Mouse (Mus musculus) regulatory T cell (primary cell): ENCODE results near the gene Gm37240.
"Not testable (repeated sequence)": the region's sequence is repeated elsewhere in the genome, so short reads cannot be mapped to it uniquely, and the experiment has no call there.

Source experiments
- in situ Hi-C: fragments of 300-600 bp; cut with MboI, MseI; formaldehyde crosslinking; loops from one replicate; pipeline ENCODE4 v1.15.1; 2025; ENCODE audit warnings: high pct_unique_total_duplicates

Gm37240 gene

DNA sequence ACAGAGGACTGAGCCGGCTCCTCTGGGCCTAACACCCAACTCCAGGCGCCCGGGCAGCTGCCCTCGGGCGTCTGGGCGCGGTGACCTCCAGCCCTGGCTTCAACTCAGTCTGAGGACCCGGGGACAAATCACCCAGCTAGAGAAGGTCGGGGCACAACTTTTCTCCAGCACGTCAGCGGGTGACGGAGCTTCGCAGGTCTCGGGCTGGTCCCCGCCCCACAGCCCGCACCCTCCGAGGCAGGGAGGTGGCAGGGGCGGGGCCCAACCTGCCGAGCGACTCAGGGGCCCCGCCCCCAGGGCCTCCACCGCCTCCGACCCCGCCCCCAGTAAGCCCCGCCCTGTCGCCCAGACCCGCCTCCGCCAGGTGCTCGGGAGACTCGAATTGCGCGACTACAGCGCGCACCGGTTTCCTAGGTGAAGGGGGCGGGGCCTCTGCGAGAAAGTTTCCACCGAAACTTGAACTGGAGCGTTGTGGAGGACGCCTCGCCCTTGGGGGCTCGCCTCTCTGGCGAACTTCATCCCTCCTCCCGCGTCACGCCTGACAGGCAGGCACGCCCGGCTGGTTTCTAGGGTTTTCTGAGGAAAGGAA lies at the start of gene Gm37240, which contains the start of gene Glt28d2:
TSS of gene Gm37240 (minus strand) at position 280 of the 589 bp plus-strand sequence.
TSS of gene Glt28d2 (minus strand) at position 278 of the 589 bp plus-strand sequence.
- in situ Hi-C loops = no loop called here

DNA sequence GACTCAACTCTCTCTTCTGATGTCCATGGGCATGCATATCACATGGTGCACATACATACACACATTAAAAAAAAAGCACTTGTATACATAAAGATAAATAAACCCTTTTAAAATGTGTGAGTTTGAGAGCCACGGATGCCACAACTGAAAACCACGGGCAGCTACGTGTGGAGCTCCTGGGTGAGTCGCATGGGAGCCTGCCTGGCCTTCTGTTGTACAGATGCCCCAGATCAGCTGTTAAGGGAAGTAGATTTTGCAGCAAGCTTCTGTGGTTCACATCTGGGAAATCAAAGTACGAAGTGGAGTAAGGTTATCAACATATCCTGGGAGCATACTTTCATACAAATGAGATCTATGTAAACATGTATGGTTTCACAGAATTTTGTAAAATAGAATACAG lies 46.3 kb upstream of the Gm37240 start:
- in situ Hi-C loops = no loop called here

DNA sequence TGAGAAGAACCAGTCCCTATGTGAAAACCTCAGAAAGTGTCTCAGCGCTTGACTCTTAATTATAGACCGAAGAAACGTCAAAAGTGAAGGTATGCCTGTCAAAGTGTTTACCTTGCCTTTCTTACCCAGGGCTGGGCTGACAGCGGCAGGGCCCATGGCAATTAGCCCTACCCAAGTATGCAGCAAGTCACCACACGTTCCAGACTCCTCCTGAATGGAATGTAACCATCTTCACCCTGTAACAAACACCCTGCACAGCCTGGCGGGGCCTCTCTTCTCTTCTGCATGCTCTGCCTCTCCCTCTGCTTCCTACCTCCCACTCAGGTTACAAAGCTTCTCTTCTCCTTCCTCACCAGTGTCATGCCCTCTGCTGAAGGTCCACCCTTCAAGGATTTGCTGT lies 44.5 kb upstream of the Gm37240 start:
- in situ Hi-C loops = no loop called here

DNA sequence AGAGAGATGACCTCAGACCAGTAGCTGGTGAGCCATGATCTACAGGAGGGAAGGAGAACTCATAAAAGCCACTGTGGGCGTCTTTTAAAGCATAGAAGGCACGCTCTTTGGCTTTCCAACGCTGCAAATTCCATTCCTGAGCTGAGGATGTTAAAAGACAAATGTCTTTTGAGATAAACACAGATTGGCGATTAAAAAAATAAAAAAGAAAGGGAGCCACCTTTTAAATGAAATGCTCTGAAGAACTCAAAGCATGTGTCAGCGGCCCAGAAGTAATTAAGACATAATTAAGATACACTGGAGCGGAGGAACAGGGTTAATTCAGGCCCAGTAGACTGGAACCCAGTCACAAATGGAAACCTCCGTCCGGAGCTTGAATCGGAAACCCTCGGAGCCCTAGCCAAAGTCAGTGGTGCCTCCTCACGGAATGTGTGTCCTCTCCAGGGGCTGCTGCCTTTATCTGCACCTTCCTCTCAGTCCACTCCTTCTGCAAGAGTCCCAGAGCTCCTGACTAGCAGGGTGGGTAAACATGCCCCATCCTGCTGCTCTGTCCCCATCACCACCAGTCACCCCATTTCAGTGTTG lies 43.4 kb upstream of the Gm37240 start:
- in situ Hi-C loops = no loop called here

GRCm38 (mm10) chr3:85929711-85930110 lies 42.4 kb upstream of the Gm37240 start:
- in situ Hi-C loops = loop anchor here (5.0 kb wide), 1 partner anchor 222 kb away; no protein-coding TSS in a partner anchor

DNA sequence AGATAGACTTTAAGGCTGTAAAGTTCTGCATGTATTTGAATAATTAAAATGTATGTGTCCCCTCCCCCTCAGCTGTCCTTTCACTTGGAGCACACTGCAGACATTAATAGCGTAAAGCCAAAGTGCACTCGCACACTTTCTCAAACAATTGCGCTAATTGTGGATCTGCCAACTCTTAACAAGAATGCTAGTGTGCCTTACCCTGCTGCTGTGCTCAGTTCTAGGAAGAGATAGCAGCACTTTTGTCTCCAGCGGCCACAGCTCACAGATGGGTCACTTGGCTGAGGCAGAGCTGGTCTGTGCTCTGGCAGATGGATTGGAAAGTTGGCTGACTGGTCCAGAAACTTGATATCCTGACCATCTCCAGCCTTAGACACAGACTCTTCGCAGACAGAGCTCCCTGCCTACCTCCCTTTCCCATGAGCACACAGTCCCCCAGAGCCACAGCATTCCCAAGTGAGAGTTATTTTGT lies 40.9 kb upstream of the Gm37240 start:
- in situ Hi-C loops = loop anchor here (5.0 kb wide), 1 partner anchor 221 kb away; no protein-coding TSS in a partner anchor

DNA sequence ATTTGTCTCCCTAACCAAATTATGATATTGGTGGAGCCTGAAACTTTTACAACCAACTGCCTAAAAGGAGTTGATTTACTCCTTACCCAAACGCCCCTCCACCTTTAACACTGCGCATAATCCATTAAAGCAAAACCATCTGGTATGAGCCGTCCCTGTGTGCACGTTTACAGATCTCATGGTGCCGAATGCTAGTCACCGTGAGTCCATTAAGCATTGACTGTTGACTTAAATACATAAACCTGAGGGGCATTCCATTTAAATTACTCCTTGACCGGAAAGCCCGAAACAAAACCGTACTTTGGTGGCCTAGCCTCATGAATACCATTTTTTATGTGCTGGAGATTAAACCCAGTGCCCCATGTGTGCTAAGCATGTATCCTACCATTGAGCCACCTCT lies 40.0 kb upstream of the Gm37240 start:
- in situ Hi-C loops = loop anchor here (5.0 kb wide), 1 partner anchor 220 kb away; no protein-coding TSS in a partner anchor

DNA sequence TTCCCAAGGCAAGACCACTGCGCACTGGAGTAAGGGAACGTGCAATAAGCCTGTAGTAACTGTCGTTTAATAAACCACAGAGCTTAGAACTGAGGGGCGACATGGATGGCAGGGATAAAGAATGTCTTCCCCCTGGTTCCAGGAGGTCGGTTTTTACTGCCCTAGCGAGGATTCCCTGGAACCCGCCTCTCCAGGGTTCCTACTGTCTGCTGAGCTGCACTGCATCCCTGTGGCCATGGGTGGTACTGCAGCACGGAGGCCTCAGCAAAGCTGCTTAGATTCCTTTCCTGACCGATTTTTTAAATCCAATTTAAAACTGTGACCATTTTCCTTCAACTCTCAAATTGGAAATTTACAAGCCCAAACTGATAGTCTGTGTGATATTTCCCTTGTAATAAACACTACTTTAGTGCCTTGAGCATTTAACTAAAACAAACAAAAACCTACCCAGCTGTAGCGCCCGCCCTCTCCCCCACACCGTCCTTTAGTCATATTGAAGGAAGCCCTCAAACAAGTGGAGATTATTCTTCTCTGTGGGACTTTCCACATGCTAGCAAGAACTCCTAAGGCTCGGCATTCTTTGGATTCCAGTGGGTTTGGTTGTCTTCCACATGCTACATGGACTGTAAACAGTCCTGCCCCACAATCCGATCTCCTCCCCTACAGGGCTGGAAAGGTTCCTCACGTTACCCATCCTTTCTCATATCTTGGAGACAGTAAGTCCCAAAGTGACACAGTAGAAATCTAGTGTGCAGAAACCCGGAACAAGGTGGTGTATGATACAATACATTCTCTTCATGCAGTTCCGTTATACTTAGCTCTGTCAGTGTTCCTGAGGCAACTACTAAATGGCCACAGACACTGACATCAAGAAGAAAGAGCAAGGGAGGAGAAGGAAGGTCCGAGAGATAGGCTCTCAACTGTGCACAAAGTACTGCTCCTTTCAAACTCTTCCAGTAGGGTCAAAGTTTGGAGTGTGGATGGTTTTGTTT lies 36.9 kb upstream of the Gm37240 start:
- in situ Hi-C loops = no loop called here

DNA sequence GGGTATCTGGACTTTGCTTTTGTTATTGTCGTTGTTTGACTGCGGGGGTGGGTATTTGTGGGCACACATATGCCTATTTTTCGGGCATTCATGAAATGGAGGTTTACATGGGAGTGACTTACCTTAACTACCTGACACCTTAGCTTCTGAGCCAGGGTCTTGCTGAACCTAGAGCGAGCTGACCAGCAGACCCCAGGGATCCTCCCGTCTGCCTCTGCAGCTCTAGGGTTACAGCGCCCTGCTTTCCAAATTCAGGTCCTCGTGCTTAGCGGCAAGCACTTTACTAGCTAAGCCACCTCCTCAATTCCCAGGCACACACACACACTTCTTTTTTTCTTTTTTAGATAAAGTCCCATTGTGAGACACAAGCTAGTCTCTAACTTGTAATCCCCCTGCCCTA lies 36.0 kb upstream of the Gm37240 start:
- in situ Hi-C loops = no loop called here

DNA sequence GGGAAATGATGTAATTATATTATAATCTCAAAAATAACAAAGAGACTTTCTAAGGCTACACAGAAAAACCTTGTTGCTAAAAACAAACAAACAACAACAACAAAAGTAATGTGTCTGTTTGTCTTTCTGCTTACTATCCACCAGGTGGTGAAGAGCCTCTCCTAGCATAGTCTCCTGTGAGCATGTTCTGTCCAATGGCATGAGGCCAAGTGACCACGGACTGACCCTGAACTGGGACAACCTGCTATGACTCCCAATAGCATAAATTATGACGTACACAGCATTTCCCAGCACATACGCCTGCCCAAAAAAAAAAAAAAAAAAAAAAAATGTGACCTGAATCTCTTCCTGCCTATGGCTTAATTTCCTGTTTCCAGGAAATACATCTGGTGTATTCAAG lies 35.0 kb upstream of the Gm37240 start:
- in situ Hi-C loops = no loop called here

- in situ Hi-C loops = not testable (repeated sequence)
These were observed 33.4 kb upstream of the Gm37240 start for GRCm38 (mm10) chr3:85920671-85921070.

DNA sequence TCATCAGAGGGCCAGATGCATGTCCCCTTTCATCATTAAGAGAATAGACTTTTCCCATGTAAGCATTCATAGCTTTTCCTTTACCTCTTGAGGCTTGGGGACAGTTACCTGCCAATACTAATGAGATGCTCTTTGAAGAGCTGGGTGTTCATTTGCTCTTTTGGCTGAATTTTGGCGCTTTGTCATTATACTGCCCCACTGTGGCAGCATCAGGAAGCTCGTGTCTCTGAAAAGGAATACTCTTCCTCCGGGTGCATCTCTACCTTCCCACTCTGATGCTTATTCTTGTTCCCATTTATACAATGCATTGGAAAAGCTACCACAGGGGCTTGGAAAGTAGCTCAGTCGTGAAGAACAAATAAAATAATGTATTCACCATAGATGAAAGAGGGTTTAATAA lies 30.3 kb upstream of the Gm37240 start:
- in situ Hi-C loops = no loop called here

DNA sequence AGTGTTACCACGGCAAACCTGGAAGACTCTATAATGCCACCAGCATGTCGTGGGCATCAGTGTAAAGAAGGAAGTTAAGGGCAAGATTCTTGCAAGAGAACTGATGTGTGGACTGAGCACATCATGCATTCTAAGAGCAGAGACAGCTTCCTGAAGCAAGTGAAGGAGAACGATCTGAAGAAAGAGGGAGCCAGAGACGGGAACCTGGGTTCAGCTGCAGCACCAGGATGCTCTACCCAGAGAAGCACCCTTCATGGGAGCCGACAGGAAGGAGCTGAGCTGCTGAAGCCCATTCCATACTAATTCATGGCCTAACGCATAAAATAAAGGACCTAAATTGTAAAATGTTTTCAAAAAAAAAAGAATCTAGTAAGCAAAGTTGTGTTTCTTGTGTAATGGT lies 27.5 kb upstream of the Gm37240 start:
- in situ Hi-C loops = no loop called here

- in situ Hi-C loops = no loop called here
These were observed 19.8 kb upstream of the Gm37240 start for GRCm38 (mm10) chr3:85907136-85907535.

DNA sequence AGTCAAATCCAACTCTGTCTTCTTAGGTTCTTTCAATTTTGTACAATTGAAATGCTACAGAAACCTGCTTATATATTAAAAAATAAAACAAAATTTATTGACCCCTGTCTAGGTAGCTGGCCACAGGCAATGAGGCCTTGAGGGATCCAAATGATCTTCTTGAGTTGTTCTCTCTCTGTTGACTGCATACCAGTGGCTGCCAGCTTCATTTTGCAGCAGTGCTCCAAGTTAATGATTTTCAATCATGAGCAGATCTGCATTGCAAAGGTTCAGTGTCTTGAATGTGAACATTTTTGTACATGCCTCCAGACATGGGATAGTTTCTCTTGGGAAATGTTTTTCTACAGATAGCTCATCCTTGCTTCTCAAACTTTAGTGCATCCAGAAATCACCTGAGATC lies 17.1 kb upstream of the Gm37240 start:
- in situ Hi-C loops = no loop called here

GRCm38 (mm10) chr3:85895020-85895419 lies 7.7 kb upstream of the Gm37240 start:
- in situ Hi-C loops = no loop called here

- in situ Hi-C loops = no loop called here
These were observed 4.3 kb upstream of the Gm37240 start for GRCm38 (mm10) chr3:85891571-85891970.

- in situ Hi-C loops = no loop called here
These were observed 928 bp upstream of the Gm37240 start for GRCm38 (mm10) chr3:85888221-85888671.

GRCm38 (mm10) chr3:85886636-85887238 lies 581 bp downstream of the Gm37240 start:
- in situ Hi-C loops = no loop called here

DNA sequence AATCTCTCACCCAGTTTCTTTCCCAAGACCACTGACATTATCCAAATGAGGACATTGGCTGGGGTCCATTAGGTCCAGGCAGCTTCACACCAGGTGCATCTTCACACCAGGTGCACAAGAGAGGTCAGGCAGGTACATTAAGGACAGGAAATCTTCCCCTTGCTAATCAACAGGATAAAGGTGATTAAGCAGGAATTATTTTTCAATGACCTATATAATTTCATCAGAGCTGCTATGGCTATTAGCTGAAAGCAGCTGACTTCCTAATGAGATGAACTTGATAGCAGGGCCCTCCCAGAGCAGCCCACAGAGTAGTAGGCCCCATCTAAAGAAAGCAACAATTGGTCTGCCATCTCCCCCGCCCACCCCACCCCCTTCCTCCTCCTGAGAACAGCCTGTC lies 1.4 kb downstream of the Gm37240 start:
- in situ Hi-C loops = no loop called here

- in situ Hi-C loops = no loop called here
These were observed 6.6 kb downstream of the Gm37240 start for GRCm38 (mm10) chr3:85880687-85881086.

- in situ Hi-C loops = no loop called here
These were observed 7.2 kb downstream of the Gm37240 start for GRCm38 (mm10) chr3:85880068-85880467.
